15 mouse cellular contexts compared by ENCODE assay signal in genomic region chr14:48475370-48475769, GRCm38 (mm10). TPM values are rescaled to one million over a fixed set of nuclear protein-coding genes. Genes with fewer than 3 reads are reported as not detected.
DNase-seq lines count a peak whose midpoint lies in the region; ATAC-seq and TF ChIP-seq lines count a peak whose summit lies in the region.
"Had no signal": no experiment of that assay in that cellular context is flagged by ENCODE, and none has a peak within 500 bp of the region (broad histone marks: within the 10 kb centered on the region; RNA-seq: fewer than 3 reads in every experiment).

No protein-coding gene starts in this region.

- no peak overlapping the region for H3K9ac ChIP-seq in forebrain, embryonic 12.5 days
- H3K9ac ChIP-seq in forebrain, postnatal 0 days = no peak overlapping the region
- no peak overlapping the region for H3K9ac ChIP-seq in liver, embryonic 11.5 days (ENCODE audit: low read depth, low read length)
- no peak overlapping the region for H3K9ac ChIP-seq in ES-Bruce4 (ENCODE audit: low read depth, poor library complexity, severe bottlenecking)
- H3K9ac ChIP-seq in liver, adult 2 months (ENCODE audit: low read depth, low read length) = no peak overlapping the region; the same call in 1 of the 2 replicates
- H3K9ac ChIP-seq: embryonic facial prominence, embryonic 13.5 days had no signal

- H3K27ac ChIP-seq in forebrain, embryonic 12.5 days = peak overlapping the region; percentile 70
- no peak overlapping the region for H3K27ac ChIP-seq in forebrain, postnatal 0 days (ENCODE audit: low read depth, low read length)
- no peak overlapping the region for H3K27ac ChIP-seq in liver, embryonic 11.5 days (ENCODE audit: low read depth, low read length)
- H3K27ac ChIP-seq in ES-Bruce4 (ENCODE audit: insufficient read depth, low read length) = no peak overlapping the region
- H3K27ac ChIP-seq in liver, adult 2 months (replicated peaks; ENCODE audit: insufficient read depth, low read depth, low read length) = peak overlapping the region; percentile 23; the same call in 1 of the 2 replicates
- H3K27ac ChIP-seq: embryonic facial prominence, embryonic 13.5 days had no signal

- H3K9me3 ChIP-seq in forebrain, embryonic 12.5 days = no peaks in the 10 kb centered on the region
- no peaks in the 10 kb centered on the region for H3K9me3 ChIP-seq in forebrain, postnatal 0 days (ENCODE audit: low read length)
- no peaks in the 10 kb centered on the region for H3K9me3 ChIP-seq in liver, embryonic 11.5 days (ENCODE audit: control insufficient read depth, low read length)
- H3K9me3 ChIP-seq in ES-Bruce4 (replicated peaks; ENCODE audit: control insufficient read depth, insufficient read depth, low read length, poor library complexity, severe bottlenecking) = no peaks in the 10 kb centered on the region
- H3K9me3 ChIP-seq: embryonic facial prominence, embryonic 13.5 days had no signal

- TF ChIP-seq CTCF in forebrain, postnatal 0 days (IDR thresholded peaks at IDR 0.05; ENCODE audit: low read depth) = no peak
- no peak for TF ChIP-seq CTCF in ES-Bruce4 (IDR thresholded peaks at IDR 0.05; ENCODE audit: low read depth, low read length)
- TF ChIP-seq CTCF in liver, adult 2 months (IDR thresholded peaks at IDR 0.05; ENCODE audit: low read depth, low read length) = no peak

- DNase-seq in forebrain, postnatal 0 days = no peak
- DNase-seq in liver = peak; percentile 29
- no peak for DNase-seq in liver, embryonic 11.5 days (ENCODE audit: low spot score)
- DNase-seq in liver, adult 2 months (ENCODE audit: extremely low read depth, low read depth, low spot score) = peak; percentile 74
- DNase-seq: cerebellum, adult 9-10 months; heart, postnatal 14 days; kidney, adult 8-10 months; lung, postnatal 14 days; right cerebral cortex, postnatal 4 days; thymus, postnatal 25 days had no signal

- 0 out of 2 replicates have a peak, but pooled peaks have one; percentile 43 for TF ChIP-seq EP300 in ES-Bruce4 (IDR thresholded peaks at IDR 0.05; ENCODE audit: insufficient read depth, low read depth, low read length)

- H3K4me3 ChIP-seq in forebrain, embryonic 12.5 days (replicated peaks) = no peak overlapping the region
- H3K4me3 ChIP-seq in forebrain, postnatal 0 days (ENCODE audit: low read depth, low read length) = no peak overlapping the region
- no peak overlapping the region for H3K4me3 ChIP-seq in liver, embryonic 11.5 days (ENCODE audit: low read depth, low read length)
- no peak overlapping the region for H3K4me3 ChIP-seq in ES-Bruce4 (ENCODE audit: low read depth, low read length)
- H3K4me3 ChIP-seq in liver, adult 2 months (ENCODE audit: insufficient read depth, low read depth, low read length) = no peak overlapping the region
- H3K4me3 ChIP-seq: embryonic facial prominence, embryonic 13.5 days had no signal

- no peak for ATAC-seq in forebrain, embryonic 12.5 days (ENCODE audit: low FRiP score)
- no peak for ATAC-seq in forebrain, postnatal 0 days
- ATAC-seq in liver, embryonic 11.5 days (replicated peaks; ENCODE audit: low FRiP score) = no peak
- ATAC-seq in cerebellum, adult (ENCODE audit: insufficient number of reproducible peaks, low FRiP score, low TSS enrichment) = no peak
- no peak for ATAC-seq in erythroblast, adult 5-6 weeks (replicated peaks; ENCODE audit: low FRiP score, poor library complexity, severe bottlenecking)

- no peaks in the 10 kb centered on the region for H3K79me2 ChIP-seq in liver, adult 2 months (ENCODE audit: control insufficient read depth, insufficient read depth, low read length)

- H3K4me2 ChIP-seq in forebrain, embryonic 12.5 days = no peak overlapping the region
- H3K4me2 ChIP-seq in forebrain, postnatal 0 days (ENCODE audit: low read depth) = no peak overlapping the region
- H3K4me2 ChIP-seq in liver, embryonic 11.5 days = no peak overlapping the region
- H3K4me2 ChIP-seq: embryonic facial prominence, embryonic 13.5 days had no signal

- H3K27me3 ChIP-seq in forebrain, embryonic 12.5 days = no peaks in the 10 kb centered on the region
- no peaks in the 10 kb centered on the region for H3K27me3 ChIP-seq in forebrain, postnatal 0 days (ENCODE audit: insufficient read depth, low read length)
- no peaks in the 10 kb centered on the region for H3K27me3 ChIP-seq in liver, embryonic 11.5 days (replicated peaks; ENCODE audit: control insufficient read depth, insufficient read depth, low read length)
- H3K27me3 ChIP-seq in ES-Bruce4 (ENCODE audit: control insufficient read depth, insufficient read depth, low read length, poor library complexity, severe bottlenecking) = no peaks in the 10 kb centered on the region; the same call in 1 of the 2 replicates
- no peaks in the 10 kb centered on the region for H3K27me3 ChIP-seq in liver, adult 2 months (ENCODE audit: control insufficient read depth, insufficient read depth, low read length)
- H3K27me3 ChIP-seq: embryonic facial prominence, embryonic 13.5 days had no signal

- H3K4me1 ChIP-seq in forebrain, embryonic 12.5 days = 0 out of 2 replicates have a peak, but pooled peaks cover 6% of the 10 kb centered on the region
- H3K4me1 ChIP-seq in forebrain, postnatal 0 days (ENCODE audit: insufficient read depth) = no peaks in the 10 kb centered on the region
- H3K4me1 ChIP-seq in liver, embryonic 11.5 days (replicated peaks; ENCODE audit: control insufficient read depth, insufficient read depth, low read length) = no peaks in the 10 kb centered on the region
- no peaks in the 10 kb centered on the region for H3K4me1 ChIP-seq in ES-Bruce4 (ENCODE audit: control insufficient read depth, insufficient read depth, low read length)
- peaks cover 4% of the 10 kb centered on the region; the same call in 1 of the 2 replicates for H3K4me1 ChIP-seq in liver, adult 2 months (ENCODE audit: control insufficient read depth, insufficient read depth, low read length)

- TF ChIP-seq POLR2A in ES-Bruce4 (IDR thresholded peaks at IDR 0.05; ENCODE audit: insufficient read depth, low read length) = no peak
- TF ChIP-seq POLR2A in liver, adult 2 months (IDR thresholded peaks at IDR 0.05; ENCODE audit: extremely low read depth, insufficient read depth, low read length) = no peak

- WGBS in forebrain, embryonic 12.5 days = 71% methylated on average over 1 of the region's 1 CpGs
- 82% methylated on average over 1 of the region's 1 CpGs for WGBS in forebrain, postnatal 0 days
- 57% methylated on average over 1 of the region's 1 CpGs for WGBS in liver, embryonic 11.5 days
- 84% methylated on average over 1 of the region's 1 CpGs for WGBS in liver, adult 2 months

- H3K36me3 ChIP-seq in forebrain, embryonic 12.5 days (replicated peaks) = peaks cover 18% of the 10 kb centered on the region
- H3K36me3 ChIP-seq in forebrain, postnatal 0 days (ENCODE audit: insufficient read depth) = peaks cover 19% of the 10 kb centered on the region
- no peaks in the 10 kb centered on the region for H3K36me3 ChIP-seq in liver, embryonic 11.5 days (ENCODE audit: control insufficient read depth, insufficient read depth, low read length)
- no peaks in the 10 kb centered on the region; the same call in 1 of the 2 replicates for H3K36me3 ChIP-seq in ES-Bruce4 (ENCODE audit: control insufficient read depth, insufficient read depth, low read length, poor library complexity, severe bottlenecking)
- H3K36me3 ChIP-seq in liver, adult 2 months (ENCODE audit: control insufficient read depth, insufficient read depth, low read length) = peaks cover 13% of the 10 kb centered on the region

RNA-seq across cellular contexts. Expression of gene Tmem260, which starts 29.4 kb away (rescaled TPM):
- polyA plus RNA-seq in forebrain, embryonic 12.5 days (2016; fragmentation: Nextera tagmentation; extraction: Ambion mirVana) = 24.7 and 26.2 TPM in 2 replicates
- total RNA-seq in forebrain, postnatal 0 days (2014; rRNA removed) = 10.2 and 20.6 TPM in 2 replicates
- 7.0 and 10.0 TPM in 2 replicates for polyA plus RNA-seq in forebrain, postnatal 0 days (2015; fragmentation: Nextera tagmentation; extraction: Ambion mirVana)
- 13.8 and 15.5 TPM in 2 replicates for polyA plus RNA-seq in liver, embryonic 11.5 days (2014; fragmentation: Nextera tagmentation; extraction: Ambion mirVana)
- polyA plus RNA-seq in ES-Bruce4 (2011; ENCODE audit: insufficient read depth, insufficient read length, low read depth, missing spikeins) = 14.0 and 14.7 TPM in 2 replicates
- 16.2 and 18.7 TPM in 2 replicates for total RNA-seq in liver, adult 2 months (2014; rRNA removed)
- 9.7 and 11.8 TPM in 2 replicates for polyA plus RNA-seq in liver, adult 2 months (2012; rRNA removed)
- total RNA-seq in erythroblast, adult 5-6 weeks (2015; ENCODE audit: low replicate concordance) = 4.6 and 7.7 TPM in 2 replicates
- total RNA-seq in erythroblast, adult 5-6 weeks (2017; ENCODE audit: low replicate concordance) = 7.9 and 8.9 TPM in 2 replicates

Comparison
In these comparisons a context has a peak if more than half of its experiments do, and no peak if none do; other contexts are left out.
1. H3K27ac ChIP-seq: peak in forebrain, embryonic 12.5 days (single experiment) and liver, adult 2 months (single experiment); none in forebrain, postnatal 0 days (single experiment), liver, embryonic 11.5 days (single experiment) and ES-Bruce4 (single experiment).
2. DNase-seq: peak in liver (single experiment) and liver, adult 2 months (single experiment); none in forebrain, postnatal 0 days (single experiment) and liver, embryonic 11.5 days (single experiment).